In genomic region chr9:106193930-106194807, GRCm38 (mm10) we compare ENCODE assay signal across 15 mouse cellular contexts. TPM values are rescaled to one million over a fixed set of nuclear protein-coding genes. Genes with fewer than 3 reads are reported as not detected.
DNase-seq lines count a peak whose midpoint lies in the region; ATAC-seq lines count a peak whose summit lies in the region.
"Had no signal": no experiment of that assay in that cellular context is flagged by ENCODE, and none has a peak within 500 bp of the region (broad histone marks: within the 10 kb centered on the region; RNA-seq: fewer than 3 reads in every experiment).

No protein-coding gene starts in this region.

- no peak for ATAC-seq in heart, embryonic 12.5 days (ENCODE audit: insufficient number of reproducible peaks, low FRiP score)
- no peak for ATAC-seq in heart, embryonic 11.5 days (replicated peaks; ENCODE audit: insufficient number of reproducible peaks, low FRiP score, low TSS enrichment)
- peak; percentile 38 for ATAC-seq in CD4-positive, CD25-positive, alpha-beta regulatory T cell, adult 4 months

- H3K27ac ChIP-seq in heart, embryonic 12.5 days (ENCODE audit: poor library complexity, severe bottlenecking) = no peak overlapping the region; the same call in 1 of the 2 replicates
- H3K27ac ChIP-seq in heart, embryonic 11.5 days (ENCODE audit: low read depth, low read length) = no peak overlapping the region
- H3K27ac ChIP-seq: gastrocnemius, adult 2 months; limb, embryonic 12.5 days; stomach, embryonic 15.5 days had no signal

- no peak overlapping the region for H3K4me2 ChIP-seq in heart, embryonic 12.5 days
- no peak overlapping the region for H3K4me2 ChIP-seq in heart, embryonic 11.5 days
- H3K4me2 ChIP-seq: limb, embryonic 12.5 days; stomach, embryonic 15.5 days had no signal

- DNase-seq in CD4-positive helper T cell, adult 2 months (ENCODE audit: low read depth, low spot score) = peak; percentile 41
- DNase-seq in cerebellum, adult 9-11 months = peak; percentile 77
- no peak for DNase-seq in retina, postnatal 1 day
- no peak for DNase-seq in embryo, embryonic 11 days
- DNase-seq: gastrocnemius, adult 2 months; kidney, adult 18-20 months; layer of hippocampus, adult 9-11 months; lung, adult 2 months; right cerebral cortex, postnatal 25 days had no signal

- no peak overlapping the region for H3K4me3 ChIP-seq in heart, embryonic 12.5 days
- no peak overlapping the region for H3K4me3 ChIP-seq in heart, embryonic 11.5 days (ENCODE audit: low read depth, low read length)
- H3K4me3 ChIP-seq: gastrocnemius, adult 2 months; limb, embryonic 12.5 days; stomach, embryonic 15.5 days had no signal

- 89% methylated on average over 8 of the region's 8 CpGs for WGBS in heart, embryonic 12.5 days
- 90% methylated on average over 8 of the region's 8 CpGs for WGBS in heart, embryonic 11.5 days (ENCODE audit: insufficient replicate concordance)

- H3K36me3 ChIP-seq in heart, embryonic 12.5 days = peaks cover 71% of the 10 kb centered on the region
- peaks cover 30% of the 10 kb centered on the region for H3K36me3 ChIP-seq in heart, embryonic 11.5 days (ENCODE audit: control insufficient read depth, insufficient read depth, low read length)

- H3K9me3 ChIP-seq in heart, embryonic 12.5 days (replicated peaks) = no peaks in the 10 kb centered on the region
- H3K9me3 ChIP-seq in heart, embryonic 11.5 days (replicated peaks; ENCODE audit: control insufficient read depth, low read length) = no peaks in the 10 kb centered on the region
- H3K9me3 ChIP-seq: limb, embryonic 12.5 days; stomach, embryonic 15.5 days had no signal

- H3K27me3 ChIP-seq in heart, embryonic 12.5 days (replicated peaks) = no peaks in the 10 kb centered on the region
- no peaks in the 10 kb centered on the region for H3K27me3 ChIP-seq in heart, embryonic 11.5 days (ENCODE audit: control insufficient read depth, insufficient read depth, low read length)
- H3K27me3 ChIP-seq: limb, embryonic 12.5 days; stomach, embryonic 15.5 days had no signal

- peaks cover 11% of the 10 kb centered on the region for H3K4me1 ChIP-seq in heart, embryonic 12.5 days (replicated peaks)
- H3K4me1 ChIP-seq in heart, embryonic 11.5 days (ENCODE audit: control insufficient read depth, insufficient read depth, low read length) = peaks cover 5% of the 10 kb centered on the region; the same call in 1 of the 2 replicates

- H3K9ac ChIP-seq in heart, embryonic 12.5 days = 0 out of 2 replicates have a peak overlapping the region, but pooled peaks have one; percentile 22
- no peak overlapping the region for H3K9ac ChIP-seq in heart, embryonic 11.5 days (ENCODE audit: low read depth, low read length)
- H3K9ac ChIP-seq: limb, embryonic 12.5 days; stomach, embryonic 15.5 days had no signal

RNA-seq across cellular contexts. Expression of gene Ppm1m, which starts 5.4 kb away (rescaled TPM):
- 30.7 and 34.1 TPM in 2 replicates for polyA plus RNA-seq in heart, embryonic 12.5 days (2016; fragmentation: Nextera tagmentation; extraction: Ambion mirVana)
- polyA plus RNA-seq in heart, embryonic 11.5 days (2014; fragmentation: Nextera tagmentation; extraction: Ambion mirVana) = 20.6 and 23.5 TPM in 2 replicates
- 10 to 100 TPM; 19.8 to 24.0 TPM for polyA plus RNA-seq in CD4-positive, CD25-positive, alpha-beta regulatory T cell, adult 4 months (2017; shearing (Covaris generic))

RNA-seq across cellular contexts. Expression of gene Twf2, which starts 8.7 kb away (rescaled TPM):
- 52.9 and 53.9 TPM in 2 replicates for polyA plus RNA-seq in heart, embryonic 12.5 days (2016; fragmentation: Nextera tagmentation; extraction: Ambion mirVana)
- 55.6 and 62.2 TPM in 2 replicates for polyA plus RNA-seq in heart, embryonic 11.5 days (2014; fragmentation: Nextera tagmentation; extraction: Ambion mirVana)
- polyA plus RNA-seq in CD4-positive, CD25-positive, alpha-beta regulatory T cell, adult 4 months (2017; shearing (Covaris generic)) = 100 to 1,000 TPM; 151 to 174 TPM

RNA-seq across cellular contexts. Expression of gene Wdr82, which starts 23.4 kb away (rescaled TPM):
- polyA plus RNA-seq in heart, embryonic 12.5 days (2016; fragmentation: Nextera tagmentation; extraction: Ambion mirVana) = 23.6 and 23.7 TPM in 2 replicates
- polyA plus RNA-seq in heart, embryonic 11.5 days (2014; fragmentation: Nextera tagmentation; extraction: Ambion mirVana) = 22.7 and 24.4 TPM in 2 replicates
- 10 to 100 TPM; 46.5 to 47.3 TPM for polyA plus RNA-seq in CD4-positive, CD25-positive, alpha-beta regulatory T cell, adult 4 months (2017; shearing (Covaris generic))

RNA-seq across cellular contexts. Expression of gene Tlr9, which starts 28.2 kb away (rescaled TPM):
- not detected in 2 replicates for polyA plus RNA-seq in heart, embryonic 12.5 days (2016; fragmentation: Nextera tagmentation; extraction: Ambion mirVana)
- not detected in 2 replicates for polyA plus RNA-seq in heart, embryonic 11.5 days (2014; fragmentation: Nextera tagmentation; extraction: Ambion mirVana)
- polyA plus RNA-seq in CD4-positive, CD25-positive, alpha-beta regulatory T cell, adult 4 months (2017; shearing (Covaris generic)) = not detected
- polyA plus RNA-seq: hindbrain, embryonic 11.5 days; limb, embryonic 12.5 days had no signal

RNA-seq across cellular contexts. Expression of gene Glyctk, which starts 36.2 kb away (rescaled TPM):
- 1.1 TPM in 2 replicates for polyA plus RNA-seq in heart, embryonic 12.5 days (2016; fragmentation: Nextera tagmentation; extraction: Ambion mirVana)
- 0.57 and 1.1 TPM in 2 replicates for polyA plus RNA-seq in heart, embryonic 11.5 days (2014; fragmentation: Nextera tagmentation; extraction: Ambion mirVana)
- polyA plus RNA-seq in CD4-positive, CD25-positive, alpha-beta regulatory T cell, adult 4 months (2017; shearing (Covaris generic)) = 1 to 10 TPM; 2.3 to 5.1 TPM

Comparison
In these comparisons a context has a peak if more than half of its experiments do, and no peak if none do; other contexts are left out.
1. DNase-seq: peak in CD4-positive helper T cell, adult 2 months (single experiment) and cerebellum, adult 9-11 months (single experiment); none in retina, postnatal 1 day (single experiment) and embryo, embryonic 11 days (single experiment).